Mouse (Mus musculus): ENCODE data around the gene Zfp94.

Zfp94 gene

GRCm38 (mm10) chr7:24316567-24317092 is at the start of gene Zfp94:
Gene Zfp94, minus strand, starts transcription at chr7:24316666.
- peak; percentile 98 for DNase-seq

GRCm38 (mm10) chr7:24365258-24366014 is 49.0 kb upstream of the Zfp94 start:
- DNase-seq = no peak

- DNase-seq = peak; percentile 82
These were observed 48.4 kb upstream of the Zfp94 start for GRCm38 (mm10) chr7:24364827-24365226.

GRCm38 (mm10) chr7:24363228-24363627 is 46.8 kb upstream of the Zfp94 start:
- DNase-seq = no peak

- no peak for DNase-seq
These were observed 44.5 kb upstream of the Zfp94 start for GRCm38 (mm10) chr7:24361001-24361400.

GRCm38 (mm10) chr7:24359269-24359668 is 42.8 kb upstream of the Zfp94 start:
- no peak for DNase-seq

GRCm38 (mm10) chr7:24357899-24358298 is 41.4 kb upstream of the Zfp94 start:
- DNase-seq = no peak

GRCm38 (mm10) chr7:24356081-24356480 is 39.6 kb upstream of the Zfp94 start:
- DNase-seq = no peak

- DNase-seq = no peak
These were observed 39.2 kb upstream of the Zfp94 start for GRCm38 (mm10) chr7:24355646-24356045.

- DNase-seq = no peak
These were observed 32.4 kb upstream of the Zfp94 start, which contains the start of gene Lypd5 for GRCm38 (mm10) chr7:24348896-24349295. Gene Lypd5, plus strand, starts transcription at chr7:24349196.

GRCm38 (mm10) chr7:24346444-24346843 is 30.0 kb upstream of the Zfp94 start:
- no peak for DNase-seq

GRCm38 (mm10) chr7:24343701-24344272 is 27.3 kb upstream of the Zfp94 start:
- DNase-seq = no peak

- DNase-seq = no peak
These were observed 21.8 kb upstream of the Zfp94 start for GRCm38 (mm10) chr7:24338241-24338640.

GRCm38 (mm10) chr7:24335699-24336309 is 19.3 kb upstream of the Zfp94 start:
- peak; percentile 75 for DNase-seq

- no peak for DNase-seq
These were observed 17.0 kb upstream of the Zfp94 start, which contains the start of gene Tescl for GRCm38 (mm10) chr7:24333304-24333986. Gene Tescl, minus strand, starts transcription at chr7:24333936.

GRCm38 (mm10) chr7:24327281-24327975 is 11.0 kb upstream of the Zfp94 start:
- DNase-seq = no peak

GRCm38 (mm10) chr7:24326273-24327135 is 10.0 kb upstream of the Zfp94 start:
- DNase-seq = no peak

- no peak for DNase-seq
These were observed 9.2 kb upstream of the Zfp94 start for GRCm38 (mm10) chr7:24325675-24326128.

- DNase-seq = peak; percentile 34
These were observed 8.7 kb upstream of the Zfp94 start for GRCm38 (mm10) chr7:24325197-24325596.

- DNase-seq = no peak
These were observed 6.1 kb upstream of the Zfp94 start for GRCm38 (mm10) chr7:24322593-24322992.

GRCm38 (mm10) chr7:24318942-24319341 is 2.5 kb upstream of the Zfp94 start:
- DNase-seq = no peak
